Mouse (Mus musculus) bone marrow, adult 2 months (tissue): ENCODE data around the gene Praf2.

ENCODE experiments used
- CTCF ChIP-seq: fragments of 200-500 bp; IDR thresholded peaks from 2 replicates; pipeline ENCODE4 v1.5.1; 2011; ENCODE audit warnings: low read length, control low read depth; ENCODE audit not compliant: control insufficient read depth, insufficient read depth
- POLR2A ChIP-seq: fragments of 200-500 bp; IDR thresholded peaks from 2 replicates; pipeline ENCODE4 v1.6.1; 2011; ENCODE audit warnings: low read depth, mild to moderate bottlenecking, control low read depth, low read length, borderline replicate concordance; ENCODE audit not compliant: control insufficient read depth

GRCm38 (mm10) chrX:7765764-7766163, 37.5 kb downstream of the Praf2 start:
- TF ChIP-seq POLR2A (no peak), CTCF (no peak)
